Mouse (Mus musculus): ENCODE measurements around the gene Chmp4b.

DNA sequence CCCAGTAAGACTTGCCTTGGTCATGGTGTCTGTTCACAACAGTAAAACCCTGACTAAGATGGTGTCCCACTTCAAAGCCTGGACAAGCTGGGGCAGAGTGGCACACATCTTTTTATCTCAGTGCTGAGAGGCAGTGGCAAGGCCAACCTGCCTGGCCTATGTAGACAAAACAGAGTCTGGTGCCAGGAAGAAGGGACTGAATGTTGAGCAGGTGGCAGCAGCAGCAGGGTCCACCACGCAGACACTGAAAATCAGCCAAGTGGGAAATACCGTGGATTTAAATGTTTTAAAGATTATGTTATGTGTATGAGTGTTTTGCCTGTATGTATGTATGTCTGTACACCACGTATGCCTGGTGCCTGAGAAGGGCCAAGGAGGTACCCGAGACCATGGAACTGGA, 47.9 kb downstream of the Chmp4b start:
- TF ChIP-seq CTCF (IDR thresholded peaks at IDR 0.05; ENCODE audit: low read depth, low read length) (no peak), POLR2A (IDR thresholded peaks at IDR 0.05; ENCODE audit: extremely low read depth, insufficient read depth, low read length) (no peak)

Measured in liver, adult 2 months (tissue).